In genomic region chr2:174312118-174312647, GRCm38 (mm10) we compare ENCODE assay signal across 8 mouse cellular contexts. TPM values are rescaled to one million over a fixed set of nuclear protein-coding genes. Genes with fewer than 3 reads are reported as not detected.
DNase-seq lines count a peak whose midpoint lies in the region; ATAC-seq lines count a peak whose summit lies in the region.

No protein-coding gene starts in this region.

- no peak overlapping the region for H3K27ac ChIP-seq in kidney, embryonic 14.5 days (ENCODE audit: low read depth, low read length)
- no peak overlapping the region for H3K27ac ChIP-seq in limb, embryonic 13.5 days
- H3K27ac ChIP-seq in midbrain, embryonic 14.5 days (replicated peaks; ENCODE audit: low read depth, low read length), result no peak overlapping the region

- peak; percentile 81 for DNase-seq in urinary bladder, postnatal 14 days (ENCODE audit: low spot score)
- no peak for DNase-seq in urinary bladder, postnatal 10 days (ENCODE audit: low spot score)
- DNase-seq in embryo, embryonic 11 days, result peak; percentile 82
- peak; percentile 53 to 76 for DNase-seq in gastrocnemius, postnatal 36 days
- peak; percentile 91 for DNase-seq in midbrain, embryonic 14.5 days
- DNase-seq in spleen, adult 12 weeks (ENCODE audit: low spot score), result peak; percentile 52

- 37% methylated on average over 4 of the region's 4 CpGs for WGBS in kidney, embryonic 14.5 days
- 36% methylated on average over 4 of the region's 4 CpGs for WGBS in limb, embryonic 13.5 days
- 33% methylated on average over 4 of the region's 4 CpGs for WGBS in midbrain, embryonic 14.5 days

- no peak overlapping the region for H3K9ac ChIP-seq in kidney, embryonic 14.5 days (ENCODE audit: low read depth, low read length)
- no peak overlapping the region for H3K9ac ChIP-seq in limb, embryonic 13.5 days
- H3K9ac ChIP-seq in midbrain, embryonic 14.5 days (replicated peaks; ENCODE audit: low read length), result no peak overlapping the region

- peaks cover 4% of the 10 kb centered on the region; the same call in 1 of the 2 replicates for H3K4me1 ChIP-seq in kidney, embryonic 14.5 days (ENCODE audit: control insufficient read depth, insufficient read depth, low read length)
- H3K4me1 ChIP-seq in limb, embryonic 13.5 days, result peaks cover 14% of the 10 kb centered on the region
- no peaks in the 10 kb centered on the region for H3K4me1 ChIP-seq in midbrain, embryonic 14.5 days (ENCODE audit: control insufficient read depth, insufficient read depth, low read length)

- no peaks in the 10 kb centered on the region for H3K27me3 ChIP-seq in kidney, embryonic 14.5 days (ENCODE audit: control insufficient read depth, insufficient read depth, low read length)
- peaks cover 8% of the 10 kb centered on the region; the same call in 1 of the 2 replicates for H3K27me3 ChIP-seq in limb, embryonic 13.5 days
- H3K27me3 ChIP-seq in midbrain, embryonic 14.5 days (ENCODE audit: control insufficient read depth, insufficient read depth, low read length), result no peaks in the 10 kb centered on the region

- H3K4me3 ChIP-seq in kidney, embryonic 14.5 days (ENCODE audit: low read length), result no peak overlapping the region
- H3K4me3 ChIP-seq in limb, embryonic 13.5 days, result no peak overlapping the region
- H3K4me3 ChIP-seq in midbrain, embryonic 14.5 days (replicated peaks; ENCODE audit: low read depth, low read length), result no peak overlapping the region

- H3K4me2 ChIP-seq in kidney, embryonic 14.5 days (replicated peaks; ENCODE audit: low read depth, low read length), result no peak overlapping the region
- no peak overlapping the region for H3K4me2 ChIP-seq in limb, embryonic 13.5 days (replicated peaks)
- no peak overlapping the region for H3K4me2 ChIP-seq in midbrain, embryonic 14.5 days (ENCODE audit: low read length)

- intact Hi-C loops in gastrocnemius, postnatal 36 days (cut with DNase I), result loop anchor here (1.0 to 5.0 kb wide), 3 partner anchors 225 to 362 kb away; no protein-coding TSS in a partner anchor

- peak; percentile 74; the same call in 1 of the 2 replicates for ATAC-seq in kidney, embryonic 14.5 days (ENCODE audit: low FRiP score, low TSS enrichment)
- ATAC-seq in limb, embryonic 13.5 days (ENCODE audit: low FRiP score, low read depth), result peak; percentile 69; the same call in 1 of the 2 replicates
- peak; percentile 79; the same call in 1 of the 2 replicates for ATAC-seq in midbrain, embryonic 14.5 days (ENCODE audit: low FRiP score, low TSS enrichment)

- H3K36me3 ChIP-seq in kidney, embryonic 14.5 days (ENCODE audit: control insufficient read depth, insufficient read depth, low read length), result no peaks in the 10 kb centered on the region
- no peaks in the 10 kb centered on the region for H3K36me3 ChIP-seq in limb, embryonic 13.5 days
- no peaks in the 10 kb centered on the region for H3K36me3 ChIP-seq in midbrain, embryonic 14.5 days (ENCODE audit: control insufficient read depth, insufficient read depth, low read length)

- H3K9me3 ChIP-seq in kidney, embryonic 14.5 days (ENCODE audit: control insufficient read depth, low read length), result no peaks in the 10 kb centered on the region
- H3K9me3 ChIP-seq in limb, embryonic 13.5 days, result no peaks in the 10 kb centered on the region
- no peaks in the 10 kb centered on the region for H3K9me3 ChIP-seq in midbrain, embryonic 14.5 days (ENCODE audit: control insufficient read depth, low read length)

RNA-seq across cellular contexts. Expression of gene Gnas, which starts 28.1 kb away (rescaled TPM):
- total RNA-seq in gastrocnemius, postnatal 36 days (2021), result 1,000 to 10,000 TPM; 1,262 to 1,407 TPM
- polyA plus RNA-seq in kidney, embryonic 14.5 days (2014; fragmentation: Nextera tagmentation; extraction: Ambion mirVana), result 1,459 and 1,592 TPM in 2 replicates
- 1,943 and 1,947 TPM in 2 replicates for polyA plus RNA-seq in limb, embryonic 13.5 days (2015; fragmentation: Nextera tagmentation; extraction: Ambion mirVana)
- polyA plus RNA-seq in midbrain, embryonic 14.5 days (2014; fragmentation: Nextera tagmentation; extraction: Ambion mirVana), result 1,446 and 1,495 TPM in 2 replicates

RNA-seq across cellular contexts. Expression of gene Gm20721, which starts 34.3 kb away (rescaled TPM):
- 1 to 10 TPM; 2.4 to 3.0 TPM for total RNA-seq in gastrocnemius, postnatal 36 days (2021)
- polyA plus RNA-seq in kidney, embryonic 14.5 days (2014; fragmentation: Nextera tagmentation; extraction: Ambion mirVana), result 10.1 and 15.0 TPM in 2 replicates
- polyA plus RNA-seq in limb, embryonic 13.5 days (2015; fragmentation: Nextera tagmentation; extraction: Ambion mirVana), result 21.5 and 25.3 TPM in 2 replicates
- polyA plus RNA-seq in midbrain, embryonic 14.5 days (2014; fragmentation: Nextera tagmentation; extraction: Ambion mirVana), result 6.4 and 7.5 TPM in 2 replicates
